Mouse (Mus musculus) embryonic fibroblast, embryonic 13.5 days (primary cell): ENCODE results near the gene Tmem254c.
"Not testable (repeated sequence)": the region's sequence is repeated elsewhere in the genome, so short reads cannot be mapped to it uniquely, and the experiment has no call there.

Experiments used
- CTCF ChIP-seq: IDR thresholded peaks from 2 replicates; pipeline ENCODE4 v1.5.1; 2011; ENCODE audit warnings: mild to moderate bottlenecking, control low read depth, low read length, moderate library complexity, borderline replicate concordance; ENCODE audit not compliant: insufficient read depth
- POLR2A ChIP-seq: IDR thresholded peaks from 2 replicates; pipeline ENCODE4 v1.6.1; 2011; ENCODE audit warnings: low read depth, mild to moderate bottlenecking, control low read depth, low read length, moderate library complexity

DNA sequence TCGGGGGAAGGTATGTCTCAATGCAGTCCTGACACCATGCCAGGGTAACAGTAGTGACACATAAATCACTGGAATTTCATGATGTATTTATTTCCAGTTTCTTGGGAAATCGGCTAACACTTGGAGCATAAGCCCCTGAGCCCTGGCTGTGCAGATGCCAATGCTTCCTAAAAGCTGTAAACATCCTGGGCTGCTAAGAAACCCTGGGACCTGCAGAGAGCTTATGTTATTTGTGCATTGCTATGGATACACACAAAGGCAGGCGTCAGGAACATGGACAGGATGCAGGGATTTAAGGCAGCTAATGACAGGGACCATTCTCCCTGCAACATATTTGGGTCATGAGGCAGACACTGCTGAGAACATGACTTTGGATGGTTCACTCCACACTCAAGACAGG, 9.0 kb downstream of the Tmem254c start:
- TF ChIP-seq POLR2A, CTCF: not testable (repeated sequence)
